Mouse (Mus musculus): ENCODE results near the gene Fut2. TPM values are rescaled to one million over a fixed set of nuclear protein-coding genes. Genes with fewer than 3 reads are reported as not detected.

Fut2 gene
- polyA plus RNA-seq (2012), result 0.09 TPM in 1 of 2 replicates, not detected in the other

GRCm38 (mm10) chr7:45666161-45666560 is at the start of gene Fut2:
Fut2 (minus strand) TSS chr7:45666394.
- H3K36me3 ChIP-seq (ENCODE audit: control insufficient read depth), result no peaks in the 10 kb centered on the region
- TF ChIP-seq GATA1 (IDR thresholded peaks at IDR 0.05; ENCODE audit: low read length), result no peak
- TF ChIP-seq TAL1 (IDR thresholded peaks at IDR 0.05; ENCODE audit: low read length), result no peak
- H3K4me1 ChIP-seq (ENCODE audit: control insufficient read depth), result no peaks in the 10 kb centered on the region
- H3K27me3 ChIP-seq (ENCODE audit: control insufficient read depth), result peaks cover 4% of the 10 kb centered on the region; the same call in 1 of the 2 replicates
- H3K4me3 ChIP-seq (replicated peaks), result no peak within 1 kb of the TSS
- H3K9me3 ChIP-seq (ENCODE audit: control insufficient read depth, low read length), result peaks cover 6% of the 10 kb centered on the region

- H3K36me3 ChIP-seq (ENCODE audit: control insufficient read depth), result peaks cover 56% of the 10 kb centered on the region
- peak within 1 kb of the TSS; percentile 83 for H3K4me3 ChIP-seq (replicated peaks)
- peaks cover 70% of the 10 kb centered on the region for H3K4me1 ChIP-seq (ENCODE audit: control insufficient read depth)
- H3K9me3 ChIP-seq (ENCODE audit: control insufficient read depth, low read length), result no peaks in the 10 kb centered on the region
- H3K27me3 ChIP-seq (ENCODE audit: control insufficient read depth), result no peaks in the 10 kb centered on the region
- TF ChIP-seq GATA1 (IDR thresholded peaks at IDR 0.05; ENCODE audit: low read length) (peak; percentile 46; the same call in 1 of the 2 replicates), TAL1 (IDR thresholded peaks at IDR 0.05; ENCODE audit: low read length) (no peak)
Observed at GRCm38 (mm10) chr7:45715090-45715708, 49.0 kb upstream of the Fut2 start, which contains the start of gene Rpl18. Rpl18 (plus strand) TSS chr7:45715457.

- Histone ChIP-seq H3K4me1 (ENCODE audit: control insufficient read depth) (peaks cover 66% of the 10 kb centered on the region), H3K27me3 (ENCODE audit: control insufficient read depth) (no peaks in the 10 kb centered on the region), H3K4me3 (replicated peaks) (peak overlapping the region; percentile 83), H3K9me3 (ENCODE audit: control insufficient read depth, low read length) (no peaks in the 10 kb centered on the region), H3K36me3 (ENCODE audit: control insufficient read depth) (peaks cover 54% of the 10 kb centered on the region)
- no peak for TF ChIP-seq TAL1 (IDR thresholded peaks at IDR 0.05; ENCODE audit: low read length)
- no peak for TF ChIP-seq GATA1 (IDR thresholded peaks at IDR 0.05; ENCODE audit: low read length)
Observed at GRCm38 (mm10) chr7:45714630-45715089, 48.5 kb upstream of the Fut2 start.

- Histone ChIP-seq H3K4me1 (ENCODE audit: control insufficient read depth) (peaks cover 59% of the 10 kb centered on the region), H3K4me3 (replicated peaks) (peak overlapping the region; percentile 83), H3K27me3 (ENCODE audit: control insufficient read depth) (no peaks in the 10 kb centered on the region), H3K9me3 (ENCODE audit: control insufficient read depth, low read length) (no peaks in the 10 kb centered on the region), H3K36me3 (ENCODE audit: control insufficient read depth) (peaks cover 49% of the 10 kb centered on the region)
- no peak for TF ChIP-seq TAL1 (IDR thresholded peaks at IDR 0.05; ENCODE audit: low read length)
- no peak for TF ChIP-seq GATA1 (IDR thresholded peaks at IDR 0.05; ENCODE audit: low read length)
Observed at GRCm38 (mm10) chr7:45713881-45714520, 47.8 kb upstream of the Fut2 start.

GRCm38 (mm10) chr7:45713396-45713795 is 47.2 kb upstream of the Fut2 start:
- Histone ChIP-seq H3K27me3 (ENCODE audit: control insufficient read depth) (no peaks in the 10 kb centered on the region), H3K4me3 (replicated peaks) (no peak overlapping the region), H3K36me3 (ENCODE audit: control insufficient read depth) (peaks cover 46% of the 10 kb centered on the region), H3K9me3 (ENCODE audit: control insufficient read depth, low read length) (no peaks in the 10 kb centered on the region), H3K4me1 (ENCODE audit: control insufficient read depth) (peaks cover 56% of the 10 kb centered on the region)
- TF ChIP-seq GATA1 (IDR thresholded peaks at IDR 0.05; ENCODE audit: low read length), result no peak
- no peak for TF ChIP-seq TAL1 (IDR thresholded peaks at IDR 0.05; ENCODE audit: low read length)

- Histone ChIP-seq H3K36me3 (ENCODE audit: control insufficient read depth) (peaks cover 46% of the 10 kb centered on the region), H3K4me3 (replicated peaks) (no peak overlapping the region), H3K27me3 (ENCODE audit: control insufficient read depth) (no peaks in the 10 kb centered on the region), H3K4me1 (ENCODE audit: control insufficient read depth) (peaks cover 65% of the 10 kb centered on the region), H3K9me3 (ENCODE audit: control insufficient read depth, low read length) (no peaks in the 10 kb centered on the region)
- TF ChIP-seq GATA1 (IDR thresholded peaks at IDR 0.05; ENCODE audit: low read length) (no peak), TAL1 (IDR thresholded peaks at IDR 0.05; ENCODE audit: low read length) (no peak)
Observed at GRCm38 (mm10) chr7:45712022-45712757, 46.0 kb upstream of the Fut2 start.

GRCm38 (mm10) chr7:45711316-45712021 is 45.3 kb upstream of the Fut2 start:
- Histone ChIP-seq H3K9me3 (ENCODE audit: control insufficient read depth, low read length) (no peaks in the 10 kb centered on the region), H3K4me3 (replicated peaks) (no peak overlapping the region), H3K4me1 (ENCODE audit: control insufficient read depth) (peaks cover 65% of the 10 kb centered on the region), H3K27me3 (ENCODE audit: control insufficient read depth) (no peaks in the 10 kb centered on the region), H3K36me3 (ENCODE audit: control insufficient read depth) (peaks cover 45% of the 10 kb centered on the region)
- no peak for TF ChIP-seq TAL1 (IDR thresholded peaks at IDR 0.05; ENCODE audit: low read length)
- no peak for TF ChIP-seq GATA1 (IDR thresholded peaks at IDR 0.05; ENCODE audit: low read length)

- peaks cover 4% of the 10 kb centered on the region; the same call in 1 of the 2 replicates for H3K27me3 ChIP-seq (ENCODE audit: control insufficient read depth)
- no peaks in the 10 kb centered on the region for H3K9me3 ChIP-seq (ENCODE audit: control insufficient read depth, low read length)
- H3K36me3 ChIP-seq (ENCODE audit: control insufficient read depth), result peaks cover 44% of the 10 kb centered on the region
- no peak overlapping the region for H3K4me3 ChIP-seq (replicated peaks)
- H3K4me1 ChIP-seq (ENCODE audit: control insufficient read depth), result peaks cover 65% of the 10 kb centered on the region
- no peak for TF ChIP-seq TAL1 (IDR thresholded peaks at IDR 0.05; ENCODE audit: low read length)
- no peak for TF ChIP-seq GATA1 (IDR thresholded peaks at IDR 0.05; ENCODE audit: low read length)
Observed at GRCm38 (mm10) chr7:45710477-45711191, 44.4 kb upstream of the Fut2 start.
